Mouse (Mus musculus) inflammation-experienced regulatory T-cells, adult 6 months (primary cell): ENCODE results near the gene Hist1h2af. TPM values are rescaled to one million over a fixed set of nuclear protein-coding genes. Genes with fewer than 3 reads are reported as not detected.
A peak's percentile ranks its signal among the peaks of the same experiment; 100 is the strongest.

Experiments used
- ATAC-seq: one replicate; pipeline ENCODE4 v1.8.0; 2017
- polyA plus RNA-seq, 3 experiments: library from polyadenylated mRNA; unstranded; fragments of 100-300 nt; shearing (Covaris generic); gene quantifications; one replicate each; pipeline ENCODE4 v1.2.1; 2017

The Hist1h2af gene
- polyA plus RNA-seq, 3 experiments from 2014 or later = not detected

- ATAC-seq = no peak
These were observed 17.7 kb upstream of the Hist1h2af start for GRCm38 (mm10) chr13:23515826-23516620.

- ATAC-seq = peak; percentile 41
These were observed 16.7 kb upstream of the Hist1h2af start for GRCm38 (mm10) chr13:23516822-23517602.

GRCm38 (mm10) chr13:23517603-23518294, 16.0 kb upstream of the Hist1h2af start:
- peak; percentile 60 for ATAC-seq

- peak; percentile 9 for ATAC-seq
These were observed 15.5 kb upstream of the Hist1h2af start for GRCm38 (mm10) chr13:23518295-23518603.

- peak; percentile 33 for ATAC-seq
These were observed 14.8 kb upstream of the Hist1h2af start for GRCm38 (mm10) chr13:23518885-23519284.

- peak; percentile 18 for ATAC-seq
These were observed 14.3 kb upstream of the Hist1h2af start for GRCm38 (mm10) chr13:23519416-23519815.

- peak; percentile 41 for ATAC-seq
These were observed 12.0 kb upstream of the Hist1h2af start for GRCm38 (mm10) chr13:23521703-23522102.

GRCm38 (mm10) chr13:23523976-23524375, 9.7 kb upstream of the Hist1h2af start:
- ATAC-seq = no peak

- peak; percentile 57 for ATAC-seq
These were observed 9.1 kb upstream of the Hist1h2af start for GRCm38 (mm10) chr13:23524654-23525053.

GRCm38 (mm10) chr13:23525901-23526300, 7.8 kb upstream of the Hist1h2af start:
- no peak for ATAC-seq

GRCm38 (mm10) chr13:23526312-23526711, 7.4 kb upstream of the Hist1h2af start:
- peak; percentile 25 for ATAC-seq

GRCm38 (mm10) chr13:23529005-23529404, 4.7 kb upstream of the Hist1h2af start:
- ATAC-seq = no peak

GRCm38 (mm10) chr13:23529480-23530165, 4.1 kb upstream of the Hist1h2af start:
- ATAC-seq = no peak

GRCm38 (mm10) chr13:23530181-23530900, 3.4 kb upstream of the Hist1h2af start:
- ATAC-seq = peak; percentile 13

GRCm38 (mm10) chr13:23530901-23531875, 2.5 kb upstream of the Hist1h2af start, which contains the start of gene Hist1h4h:
Gene Hist1h4h (plus strand): TSS chr13:23531050.
- peak; percentile 73 for ATAC-seq

- no peak for ATAC-seq
These were observed 1.2 kb upstream of the Hist1h2af start for GRCm38 (mm10) chr13:23532262-23533075.

- no peak for ATAC-seq
These were observed 844 bp downstream of the Hist1h2af start for GRCm38 (mm10) chr13:23534368-23535131.

- peak; percentile 73 for ATAC-seq
These were observed 1.7 kb downstream of the Hist1h2af start, which contains the start of gene Hist1h3g for GRCm38 (mm10) chr13:23535137-23536075. Gene Hist1h3g (plus strand): TSS chr13:23535422.
